Mouse (Mus musculus) G1E (cell line): ENCODE results near the gene Sema5b. TPM values are rescaled to one million over a fixed set of nuclear protein-coding genes. Genes with fewer than 3 reads are reported as not detected.

Experiments used
- ATAC-seq: 2 replicates; pipeline ENCODE4 v1.8.0; 2016; ENCODE audit warnings: mild to moderate bottlenecking; ENCODE audit not compliant: insufficient number of reproducible peaks, poor library complexity, low FRiP score, severe bottlenecking; ENCODE audit errors: extremely low read depth
- DNase-seq: peaks from one replicate; pipeline ENCODE4 v3.0.0; 2012; ENCODE audit warnings: low spot score
- H3K27me3 ChIP-seq: 2 replicates; pipeline ENCODE4 v1.6.1; 2012; ENCODE audit warnings: mild to moderate bottlenecking, low read length, inconsistent platforms; ENCODE audit not compliant: insufficient read depth
- H3K36me3 ChIP-seq: replicated peaks from 2 replicates; pipeline ENCODE3; 2012; ENCODE audit warnings: mild to moderate bottlenecking, inconsistent platforms
- H3K4me1 ChIP-seq: 2 replicates; pipeline ENCODE4 v1.6.1; 2012; ENCODE audit warnings: low read depth, low read length, inconsistent platforms, mixed read lengths; ENCODE audit not compliant: insufficient read depth
- H3K4me3 ChIP-seq: 2 replicates; pipeline ENCODE4 v1.5.1; 2012; ENCODE audit warnings: low read depth, mild to moderate bottlenecking, inconsistent platforms, low read length, moderate library complexity, mixed read lengths
- H3K9me3 ChIP-seq: replicated peaks from 2 replicates; pipeline ENCODE4 v1.6.1; 2012; ENCODE audit warnings: inconsistent platforms
- CTCF ChIP-seq: IDR thresholded peaks from 2 replicates; pipeline ENCODE4 v1.5.1; 2012; ENCODE audit warnings: low read depth, low read length, inconsistent platforms, mixed read lengths
- GATA1 ChIP-seq: IDR thresholded peaks from 2 replicates; pipeline ENCODE4 v1.6.1; 2012; ENCODE audit warnings: borderline replicate concordance, low read length, inconsistent platforms, mixed read lengths
- GATA2 ChIP-seq: IDR thresholded peaks from 2 replicates; pipeline ENCODE4 v1.6.1; 2012; ENCODE audit warnings: low read depth, low read length, inconsistent platforms, borderline replicate concordance
- POLR2AphosphoS5 ChIP-seq: IDR thresholded peaks from 2 replicates; pipeline ENCODE4 v1.6.1; 2012; ENCODE audit warnings: low read depth, low read length, inconsistent platforms; ENCODE audit not compliant: insufficient replicate concordance
- TAL1 ChIP-seq: conservative IDR thresholded peaks from 2 replicates; pipeline ENCODE4 v1.6.1; 2012; ENCODE audit warnings: low read depth, low read length, inconsistent platforms, mixed read lengths
- polyA plus RNA-seq: library from polyadenylated mRNA; stranded (reverse); fragments of >175 nt; gene quantifications from 2 replicates; pipeline ENCODE4 v1.2.3, GENCODE M21; 2012
- total RNA-seq, 2 experiments: library from RNA; stranded (forward) in 1 of 2; stranded (reverse) in 1 of 2; fragments of 200-1000 nt in 1 of 2; fragments of >200 nt in 1 of 2; fragmentation: Nextera tagmentation in 1 of 2; gene quantifications; 2 replicates each; pipeline ENCODE4 v1.2.3; 2014 to 2017

Sema5b gene
- total and polyA plus RNA-seq, 3 experiments: 0.66 TPM; not detected in 2

DNA sequence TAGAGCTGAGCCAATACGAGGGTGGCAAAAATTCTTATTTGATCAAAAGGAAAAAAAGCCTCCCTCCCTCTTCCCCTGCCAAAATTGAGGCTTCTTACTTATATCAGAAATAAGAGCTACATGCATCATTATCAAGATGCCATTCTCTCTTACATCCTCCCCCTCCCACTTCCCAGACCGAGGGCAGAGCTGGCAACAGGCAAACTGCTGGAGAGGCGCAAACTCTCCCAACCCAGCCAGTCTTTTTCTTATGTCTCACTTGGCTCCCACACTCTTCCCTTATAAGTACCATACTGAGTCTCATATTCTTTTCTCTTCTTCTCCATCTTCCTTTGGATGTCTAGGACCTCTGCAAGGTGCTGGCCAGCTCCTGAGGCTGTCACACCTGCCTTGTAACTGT is 6.3 kb upstream of the Sema5b start:
- no peak for ATAC-seq
- Histone ChIP-seq H3K36me3 (no peaks in the 10 kb centered on the region), H3K4me1 (no peaks in the 10 kb centered on the region), H3K4me3 (no peak overlapping the region), H3K9me3 (no peaks in the 10 kb centered on the region), H3K27me3 (peaks cover 31% of the 10 kb centered on the region)
- no peak for DNase-seq
- TF ChIP-seq GATA1 (no peak), GATA2 (no peak), CTCF (no peak), POLR2AphosphoS5 (no peak), TAL1 (no peak)

DNA sequence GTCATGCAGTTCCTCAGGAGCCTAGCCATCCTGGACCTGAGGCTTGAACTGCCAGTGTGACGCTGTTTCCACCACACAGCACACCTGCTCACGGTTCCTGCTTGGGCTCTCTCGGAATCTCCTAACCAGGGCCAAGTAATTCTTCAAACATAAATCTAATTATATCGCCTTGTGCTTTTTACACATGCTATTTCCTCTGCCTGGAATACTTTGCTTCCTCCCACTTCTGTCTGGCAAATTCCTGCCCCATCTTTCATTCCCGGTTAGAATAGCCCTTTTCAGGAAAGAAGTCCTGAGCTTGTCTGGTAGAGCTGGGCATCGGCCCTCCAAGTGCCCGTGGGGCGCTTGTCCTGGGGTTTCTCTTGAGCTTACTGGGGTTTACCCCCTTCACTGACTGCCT is 3.3 kb upstream of the Sema5b start:
- TF ChIP-seq CTCF: no peak
- Histone ChIP-seq H3K36me3 (no peaks in the 10 kb centered on the region), H3K9me3 (peaks cover 12% of the 10 kb centered on the region), H3K4me3 (no peak overlapping the region), H3K27me3 (peaks cover 37% of the 10 kb centered on the region), H3K4me1 (no peaks in the 10 kb centered on the region)
- DNase-seq (no peak), ATAC-seq (no peak)

DNA sequence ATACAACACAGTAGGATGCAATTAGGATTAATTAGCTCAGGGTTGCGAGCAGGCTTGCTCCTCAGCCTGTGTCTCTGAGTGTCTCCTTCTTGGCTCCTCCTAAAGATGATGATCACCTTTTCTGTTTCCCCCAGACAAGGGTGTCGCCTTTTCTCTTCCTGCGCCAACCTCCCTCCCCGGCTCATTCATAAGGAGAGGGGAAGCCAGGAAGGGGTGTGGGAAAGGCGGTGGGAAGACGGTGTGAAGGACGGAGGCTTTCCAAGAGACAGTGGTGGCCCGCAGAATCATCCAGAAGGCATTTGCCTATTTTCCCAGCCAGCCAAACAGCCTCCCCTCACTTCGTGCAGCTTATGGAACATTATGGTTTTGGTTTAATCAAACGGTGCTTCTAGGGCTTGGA is 1.9 kb upstream of the Sema5b start:
- no peak for ATAC-seq
- H3K4me1 ChIP-seq: no peaks in the 10 kb centered on the region
- H3K9me3 ChIP-seq: peaks cover 12% of the 10 kb centered on the region
- peaks cover 31% of the 10 kb centered on the region for H3K27me3 ChIP-seq
- TF ChIP-seq GATA1 (no peak), POLR2AphosphoS5 (no peak), GATA2 (no peak), CTCF (no peak), TAL1 (no peak)
- no peak for DNase-seq
- H3K4me3 ChIP-seq: no peak overlapping the region
- H3K36me3 ChIP-seq: no peaks in the 10 kb centered on the region

- H3K4me3 ChIP-seq: no peak overlapping the region
Observed at GRCm38 (mm10) chr16:35540333-35541116, 420 bp upstream of the Sema5b start.

DNA sequence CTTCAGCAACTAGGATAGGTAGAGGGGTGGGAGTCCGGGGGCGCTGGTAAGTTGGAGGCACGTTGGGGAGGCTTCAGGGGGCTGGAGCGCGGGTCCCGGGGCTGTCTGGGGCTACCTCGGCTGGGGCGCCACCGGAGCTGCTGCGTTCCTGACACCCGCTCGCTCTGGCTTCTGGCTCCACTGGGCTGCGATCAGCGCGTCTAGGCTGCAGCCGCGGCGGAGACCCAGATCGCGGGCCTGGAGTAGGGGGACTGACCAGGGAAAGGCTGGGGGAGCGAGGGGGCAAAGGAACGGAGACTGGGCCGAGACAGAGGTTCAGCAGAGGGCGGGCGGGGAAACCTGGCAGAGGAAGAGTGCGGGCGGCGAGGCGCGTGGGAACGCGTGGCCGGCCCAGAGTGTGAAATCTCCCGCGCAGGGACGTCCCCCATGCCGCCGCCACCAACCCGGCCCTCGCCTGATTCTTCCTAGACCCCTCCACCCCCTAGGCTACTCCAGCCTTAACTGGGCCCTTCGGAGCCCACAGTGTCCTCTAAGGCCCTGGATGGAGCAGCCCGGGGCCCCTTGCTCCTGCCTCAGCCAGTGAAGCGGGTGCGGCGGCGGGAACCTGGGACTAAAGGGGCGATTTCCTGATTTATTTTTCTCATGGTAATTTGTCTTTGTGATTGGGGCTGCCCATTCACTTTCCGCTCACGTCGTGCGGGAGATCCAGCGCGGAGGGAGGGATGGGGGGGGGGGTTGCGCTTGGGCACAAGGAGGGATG is 896 bp downstream of the Sema5b start:
- Histone ChIP-seq H3K9me3 (peaks cover 12% of the 10 kb centered on the region), H3K36me3 (no peaks in the 10 kb centered on the region), H3K27me3 (peaks cover 29% of the 10 kb centered on the region), H3K4me1 (peaks cover 2% of the 10 kb centered on the region; the same call in 1 of the 2 replicates), H3K4me3 (no peak overlapping the region)
- TF ChIP-seq CTCF (no peak), TAL1 (no peak), GATA2 (no peak), POLR2AphosphoS5 (no peak), GATA1 (no peak)
- no peak for DNase-seq
- ATAC-seq: no peak

More at GRCm38 (mm10) chr16:35540333-35541116, 420 bp upstream of the Sema5b start:
- DNase-seq (no peak), ATAC-seq (no peak)
- peaks cover 12% of the 10 kb centered on the region for H3K9me3 ChIP-seq
- no peaks in the 10 kb centered on the region for H3K36me3 ChIP-seq
- H3K27me3 ChIP-seq: peaks cover 27% of the 10 kb centered on the region
- no peaks in the 10 kb centered on the region for H3K4me1 ChIP-seq
- TF ChIP-seq POLR2AphosphoS5 (no peak), TAL1 (no peak), GATA2 (no peak), CTCF (no peak), GATA1 (no peak)

DNA sequence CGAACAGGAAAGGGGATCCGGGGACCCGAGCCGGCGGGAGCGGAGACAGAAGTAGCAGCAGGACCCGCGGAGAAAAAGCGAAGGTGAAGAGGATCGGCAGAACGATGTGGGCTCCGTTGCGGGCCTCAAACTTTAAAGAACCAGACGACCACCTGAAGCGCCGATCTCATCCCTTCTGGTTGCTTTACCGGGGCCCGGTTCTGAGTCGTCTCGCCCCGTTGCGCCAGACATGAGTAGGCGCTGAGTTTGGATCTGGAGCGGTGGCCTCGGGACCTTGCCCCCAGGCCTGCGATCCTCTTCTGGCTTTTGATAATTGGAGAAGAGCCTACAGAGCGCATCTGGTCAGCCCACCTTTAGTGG is 1.5 kb downstream of the Sema5b start:
- Histone ChIP-seq H3K9me3 (peaks cover 12% of the 10 kb centered on the region), H3K4me1 (peaks cover 2% of the 10 kb centered on the region; the same call in 1 of the 2 replicates), H3K4me3 (no peak overlapping the region), H3K36me3 (no peaks in the 10 kb centered on the region), H3K27me3 (peaks cover 25% of the 10 kb centered on the region)
- DNase-seq (no peak), ATAC-seq (no peak)
- TF ChIP-seq TAL1 (no peak), CTCF (no peak), POLR2AphosphoS5 (no peak), GATA2 (no peak), GATA1 (no peak)
